Mouse (Mus musculus) cerebellum, postnatal 10 days (tissue): ENCODE results near the gene AK157302.
"Not testable (repeated sequence)": the region's sequence is repeated elsewhere in the genome, so short reads cannot be mapped to it uniquely, and the experiment has no call there.

Experiments
- DNase-seq, 2 experiments: peaks; one replicate each; pipeline ENCODE4 v3.0.0; 2021; ENCODE audit warnings: mixed read lengths in 2 of 2

AK157302 gene

DNA sequence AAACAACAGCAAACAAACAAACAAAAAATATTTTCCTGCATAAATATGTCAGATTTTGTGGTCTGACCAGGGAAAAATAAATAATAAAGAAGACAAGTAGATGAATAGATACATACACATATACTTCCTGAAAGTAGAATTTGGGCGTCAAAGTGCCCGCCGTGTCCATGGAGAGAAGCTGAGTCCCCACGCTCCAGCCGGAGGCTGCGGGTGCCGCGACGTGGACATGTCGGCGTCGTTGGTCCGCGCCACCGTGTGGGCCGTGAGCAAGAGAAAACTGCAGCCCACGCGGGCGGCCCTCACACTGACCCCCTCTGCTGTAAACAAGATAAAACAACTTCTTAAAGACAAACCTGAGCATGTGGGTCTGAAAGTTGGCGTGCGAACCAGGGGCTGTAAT, at the start of gene AK157302:
Gene AK157302 (plus strand): TSS at position 144 of the 400 bp plus-strand sequence.
- DNase-seq: peak; percentile 21 to 40

DNA sequence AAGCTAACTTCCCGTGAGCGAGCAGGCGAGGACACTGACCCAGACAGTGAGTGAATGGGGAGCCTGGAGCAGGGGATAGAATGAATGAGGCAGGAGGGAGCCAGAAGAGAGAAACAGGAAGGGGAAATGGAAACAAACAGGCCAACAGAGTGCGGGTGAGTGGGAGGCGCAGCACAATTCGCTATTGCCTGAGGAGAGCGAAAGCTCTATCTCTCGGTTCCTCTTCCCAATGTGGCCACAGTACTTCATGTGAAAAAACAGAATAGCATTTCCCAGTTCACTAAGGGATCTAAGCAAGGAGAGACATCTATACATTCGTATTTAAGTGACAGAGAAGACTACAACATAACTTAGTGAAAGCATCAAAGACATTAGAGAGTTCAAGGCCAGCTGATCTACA, 48.2 kb upstream of the AK157302 start:
- no peak for DNase-seq

DNA sequence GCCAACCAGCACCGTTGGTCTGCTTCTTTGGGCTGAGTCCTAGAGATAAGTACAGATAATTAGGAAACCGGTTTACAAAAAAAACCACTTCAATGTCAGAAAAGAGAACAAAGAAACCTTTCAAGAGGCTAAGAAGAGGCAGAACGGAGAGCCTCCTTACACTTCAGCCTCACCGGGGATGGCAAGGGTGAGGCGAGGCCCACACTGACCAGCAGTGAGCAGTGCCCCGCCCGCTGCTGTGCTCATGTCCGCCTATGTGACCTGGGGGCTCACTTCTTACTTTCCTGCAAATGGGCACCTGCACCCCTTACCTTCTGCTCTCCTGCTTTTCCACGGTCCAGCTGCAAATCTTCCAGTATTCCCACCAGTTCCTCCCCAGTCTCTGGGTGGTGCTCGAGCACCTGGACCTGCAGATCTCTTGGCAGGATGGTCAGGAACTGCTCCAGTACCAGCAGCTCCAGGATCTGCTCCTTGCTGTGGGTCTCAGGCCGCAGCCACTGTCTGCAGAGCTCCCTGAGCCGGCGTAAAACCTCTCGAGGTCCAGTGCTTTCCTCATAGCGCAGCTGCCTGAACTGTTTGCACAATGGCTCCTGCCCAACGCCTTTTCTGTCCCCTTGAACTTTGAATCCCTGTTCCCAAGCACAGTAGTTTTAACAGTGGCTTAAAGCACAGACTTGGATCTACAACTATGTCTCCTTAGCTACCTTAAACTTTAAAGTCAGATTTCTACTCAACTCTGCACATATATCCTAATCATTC, 47.0 kb upstream of the AK157302 start:
- DNase-seq: no peak

DNA sequence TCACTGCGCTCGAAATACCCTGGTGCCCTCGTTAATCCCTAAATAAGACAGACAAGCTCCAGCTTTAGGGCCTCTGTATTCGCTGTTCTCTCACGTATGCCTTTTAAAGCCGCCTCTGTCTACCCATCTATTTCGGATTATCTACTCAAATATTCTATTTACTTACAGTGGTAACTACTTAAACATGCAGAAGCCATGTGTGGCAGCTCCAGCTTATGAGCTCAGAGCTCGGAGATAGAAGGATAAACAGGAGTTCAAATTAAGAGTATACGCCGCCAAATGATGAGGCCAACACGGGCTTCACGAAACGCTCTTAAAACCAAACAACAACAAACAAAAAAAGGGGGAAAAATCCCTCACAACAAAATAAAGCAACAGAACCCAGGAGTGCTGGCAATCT, 42.0 kb upstream of the AK157302 start:
- DNase-seq: no peak

DNA sequence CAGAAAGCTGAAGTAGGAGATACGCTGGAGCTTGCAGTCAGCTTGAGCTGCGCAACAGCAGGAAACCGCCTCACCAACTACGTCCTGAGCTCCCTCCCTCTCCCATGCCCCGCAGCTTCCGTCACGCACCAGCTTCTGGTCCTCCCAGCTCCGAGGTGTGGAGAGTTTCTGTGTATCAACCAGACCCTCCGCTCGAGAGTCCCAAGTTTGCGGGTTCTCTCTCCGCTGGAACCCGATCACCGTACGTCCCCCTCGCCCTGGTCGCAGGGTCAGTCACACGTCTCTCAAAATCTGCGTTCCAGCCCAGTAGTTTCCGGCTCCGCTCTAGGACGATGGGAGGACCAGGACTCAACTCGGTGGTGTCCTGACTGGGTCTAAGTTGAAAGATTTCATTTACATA, 41.6 kb upstream of the AK157302 start, which contains the start of gene Zscan26:
Gene Zscan26 (minus strand): TSS at position 282 of the 400 bp plus-strand sequence.
- DNase-seq: peak; percentile 82 to 84

DNA sequence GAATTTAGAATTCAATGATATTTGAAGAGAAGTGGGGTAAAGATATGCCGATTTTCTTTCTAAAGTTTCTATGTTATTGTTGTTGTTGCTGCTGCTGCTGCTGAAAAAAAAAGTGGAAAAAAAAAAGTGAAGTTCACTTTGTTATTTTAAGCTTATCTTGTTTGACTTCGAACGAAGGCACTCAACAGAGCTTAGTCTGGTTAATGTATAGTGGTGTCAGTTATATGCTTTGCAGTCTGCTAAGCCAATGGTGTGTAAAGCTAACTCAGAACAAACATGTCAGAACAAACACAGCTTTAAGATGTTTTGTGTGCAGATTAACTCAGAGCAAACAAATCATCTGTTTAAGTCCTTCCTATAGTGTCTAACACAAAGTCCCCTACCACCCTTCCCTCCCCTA, 40.9 kb upstream of the AK157302 start:
- no peak for DNase-seq

DNA sequence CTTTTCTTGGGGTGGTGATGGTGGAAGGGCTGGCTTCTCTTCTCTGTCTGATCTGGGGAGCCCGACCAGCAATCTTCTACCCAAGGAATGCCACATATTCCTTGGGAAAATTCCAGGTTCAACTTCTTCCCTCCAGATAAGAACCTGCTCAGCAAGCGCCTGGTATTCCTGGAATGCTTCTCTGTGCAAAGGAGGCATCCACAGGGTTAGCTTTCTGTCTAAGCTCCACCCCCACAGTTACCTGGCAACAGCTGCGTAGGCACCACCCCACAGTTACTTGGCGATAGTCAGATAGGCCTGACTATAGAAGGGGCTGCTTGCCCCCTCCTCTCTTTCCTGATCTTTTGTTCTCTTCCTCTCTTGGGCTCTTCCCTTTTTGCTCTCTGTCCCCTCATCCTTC, 38.7 kb upstream of the AK157302 start:
- no peak for DNase-seq

DNA sequence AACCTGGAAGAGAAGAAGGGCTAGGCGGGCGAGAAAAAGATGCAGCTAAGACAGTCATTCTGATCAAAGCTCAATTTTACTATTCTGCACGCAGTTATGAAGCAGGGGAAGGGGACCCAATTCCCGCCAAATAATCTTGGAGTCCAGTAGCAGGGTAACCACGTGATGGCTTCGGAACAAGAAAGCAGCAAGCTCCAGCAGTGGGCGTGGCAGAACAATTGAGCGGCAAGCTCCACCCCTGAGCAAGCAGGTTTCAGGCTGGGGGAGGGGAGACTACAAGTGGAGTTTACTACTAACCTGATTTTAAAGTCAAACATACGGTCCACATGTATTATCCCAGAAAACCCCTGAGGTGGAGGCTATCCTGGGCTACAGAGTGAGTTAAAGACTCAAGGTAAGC, 32.5 kb upstream of the AK157302 start:
- not testable (repeated sequence) for DNase-seq

DNA sequence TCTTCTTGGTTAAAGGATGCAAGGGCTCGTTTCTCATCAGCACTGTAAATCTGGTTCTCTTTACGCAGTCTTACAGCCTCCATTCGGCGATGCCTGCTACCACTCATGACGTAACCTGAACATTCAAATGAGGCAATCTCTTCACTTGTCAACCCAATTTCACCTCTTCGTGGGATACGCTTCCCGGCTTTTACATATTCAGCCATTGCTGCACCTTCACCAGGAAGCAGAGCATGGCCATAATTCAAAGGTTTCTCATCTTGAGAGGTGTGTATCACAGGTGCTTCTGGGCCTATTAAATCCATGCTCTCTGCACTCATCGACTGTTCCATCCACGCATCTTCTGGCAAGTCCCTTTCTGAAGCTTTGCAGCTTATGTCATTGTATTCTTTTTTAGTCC, 27.7 kb upstream of the AK157302 start:
- no peak for DNase-seq

DNA sequence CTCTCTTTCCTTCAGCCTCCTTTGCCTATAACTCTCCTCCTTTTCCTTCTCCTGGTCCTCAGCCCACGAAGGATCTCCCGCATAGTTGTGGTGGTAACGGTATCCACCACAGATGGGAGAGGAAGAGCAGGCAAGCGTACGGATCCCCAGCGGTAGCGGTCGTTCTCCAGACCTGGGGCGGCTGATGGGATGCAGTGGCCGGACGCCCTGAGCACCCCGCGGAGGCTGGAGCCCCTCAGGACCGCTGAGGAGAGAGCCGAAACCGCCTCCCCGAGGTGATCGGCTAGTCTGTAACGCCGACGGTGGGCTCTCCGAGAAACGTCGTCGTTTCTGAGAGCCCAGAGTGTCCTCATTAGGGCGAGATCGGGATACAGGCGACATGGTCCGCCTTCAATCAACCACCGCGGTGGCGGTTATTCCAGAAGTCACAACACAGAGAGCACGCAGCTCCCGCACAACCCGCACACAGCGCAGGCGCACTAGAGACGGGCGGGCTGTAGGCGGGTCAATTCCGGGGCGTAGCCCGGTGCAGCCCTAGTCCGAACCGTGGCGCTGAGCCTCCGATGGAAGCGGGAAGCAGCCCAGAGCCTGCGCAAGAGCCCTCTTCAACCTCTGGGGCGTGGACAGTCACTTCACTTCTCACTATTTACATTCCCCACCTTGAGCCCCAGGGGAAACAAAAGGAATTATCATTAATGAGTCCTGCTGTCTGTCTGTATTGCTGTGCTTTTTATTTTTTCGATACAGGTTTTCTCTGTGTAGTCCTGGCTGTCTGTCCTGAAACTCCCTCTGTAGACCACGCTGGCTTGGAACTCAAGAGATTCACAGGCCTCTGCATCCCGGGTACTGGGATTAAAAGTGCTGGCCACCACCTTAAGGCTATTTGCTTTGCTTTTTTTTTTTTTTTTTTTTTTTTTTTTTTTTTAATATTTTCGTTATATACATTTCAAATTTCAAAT, 26.7 kb upstream of the AK157302 start, which contains the start of gene Nkapl:
Gene Nkapl (minus strand): TSS at position 449 of the 959 bp plus-strand sequence.
- DNase-seq: peak; percentile 85 to 90

DNA sequence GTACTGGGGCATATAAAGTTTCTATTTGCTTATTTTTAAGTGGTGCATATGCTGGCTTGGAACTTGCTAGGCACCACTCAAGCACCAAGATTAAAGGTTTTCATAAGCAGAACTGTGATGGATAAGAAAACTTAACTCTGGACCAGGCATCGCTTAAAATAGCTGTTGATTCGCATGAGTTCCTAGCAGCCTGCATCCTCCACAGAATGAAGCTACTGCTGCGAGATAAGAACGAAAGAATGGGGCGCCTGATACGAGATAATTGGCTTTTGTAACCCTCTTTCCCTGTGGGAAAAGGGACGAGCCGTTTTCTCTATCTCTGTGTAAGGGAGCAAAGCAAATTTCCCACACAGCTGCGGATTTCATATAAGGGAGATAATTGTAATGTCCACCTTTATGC, 25.9 kb upstream of the AK157302 start:
- DNase-seq: no peak

DNA sequence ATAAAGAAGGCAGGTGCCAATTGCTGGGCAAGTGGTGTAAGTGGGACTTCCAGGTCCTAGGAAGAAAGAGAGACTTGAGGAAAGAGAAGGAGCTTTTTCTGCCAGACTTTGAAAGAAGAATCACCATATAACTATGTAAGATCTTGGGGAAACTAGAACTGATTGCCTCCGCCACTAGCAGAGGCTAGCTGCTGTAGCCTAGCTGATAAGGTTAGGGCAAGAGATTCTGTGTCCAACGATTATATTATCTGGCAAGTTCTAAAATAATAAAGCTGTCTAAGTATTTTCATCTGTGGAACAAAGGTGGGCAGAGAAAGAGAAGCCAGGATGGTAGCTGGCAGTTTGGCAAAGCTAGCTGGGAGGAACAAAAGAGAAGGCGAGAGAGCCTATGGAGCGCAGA, 22.6 kb upstream of the AK157302 start:
- DNase-seq: no peak

DNA sequence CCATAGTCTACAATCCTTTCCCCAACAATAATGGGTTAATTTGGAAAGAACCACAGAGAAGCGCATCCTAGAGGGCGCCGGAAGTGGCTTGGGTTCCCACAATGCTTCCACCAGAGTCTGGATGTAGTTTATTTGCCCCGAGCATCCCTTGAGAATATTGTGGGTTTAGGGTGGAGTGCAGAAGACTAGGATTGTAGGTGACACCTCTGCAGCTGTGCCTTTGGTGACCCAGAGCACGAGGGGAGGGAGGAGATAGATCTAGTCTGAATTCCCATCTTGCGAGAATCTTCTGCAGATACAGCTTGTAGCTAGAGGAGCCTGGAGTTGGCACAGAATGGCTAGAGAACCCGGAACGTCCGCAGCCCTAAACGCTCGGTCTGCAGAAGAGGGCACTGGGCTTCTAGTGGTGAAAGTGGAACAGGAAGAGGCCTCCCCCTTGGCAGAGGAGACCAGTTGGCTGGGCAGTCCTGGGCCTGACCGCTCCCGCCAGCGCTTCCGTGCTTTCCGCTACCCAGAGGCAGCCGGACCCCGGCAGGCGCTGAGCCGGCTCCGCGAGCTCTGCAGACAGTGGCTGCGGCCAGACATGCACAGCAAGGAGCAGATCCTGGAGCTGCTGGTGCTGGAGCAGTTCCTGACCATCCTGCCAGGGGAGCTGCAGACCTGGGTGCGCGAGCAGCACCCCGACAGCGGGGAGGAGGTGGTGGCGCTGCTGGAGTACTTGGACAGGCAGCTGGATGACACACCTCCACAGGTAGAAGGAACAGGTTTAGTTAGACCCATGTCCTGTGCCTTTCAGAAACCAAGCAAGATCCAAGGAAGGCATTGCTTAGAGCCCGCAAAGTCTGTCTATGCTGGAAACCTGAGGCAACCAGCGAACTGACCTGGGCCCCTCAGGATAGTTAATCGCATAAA, 16.0 kb upstream of the AK157302 start, which contains the start of the genes Zkscan4 and Gm10065:
Gene Zkscan4 (plus strand): TSS at position 149 of the 912 bp plus-strand sequence.
Gene Gm10065 (minus strand): TSS at position 683 of the 912 bp plus-strand sequence.
- peak; percentile 84 to 86 for DNase-seq

DNA sequence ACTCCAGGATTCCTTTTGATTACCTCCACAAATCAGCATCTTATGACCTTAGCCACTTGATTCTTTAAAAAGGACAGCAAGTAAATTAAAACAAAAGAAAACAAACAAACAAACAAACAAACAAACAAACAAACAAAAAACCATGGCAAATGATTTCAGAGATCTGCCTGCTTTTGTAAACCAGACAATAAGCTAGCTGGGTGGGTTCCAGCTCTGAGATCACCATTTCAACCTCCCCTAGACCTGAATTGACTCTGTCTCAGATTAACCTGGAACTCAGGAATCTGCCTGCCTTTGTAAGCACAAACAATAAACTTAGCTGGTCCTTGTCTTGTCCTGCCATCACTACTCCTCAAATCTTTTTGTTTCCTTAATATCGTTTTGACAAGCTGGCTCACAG, 8.1 kb upstream of the AK157302 start:
- no peak for DNase-seq

DNA sequence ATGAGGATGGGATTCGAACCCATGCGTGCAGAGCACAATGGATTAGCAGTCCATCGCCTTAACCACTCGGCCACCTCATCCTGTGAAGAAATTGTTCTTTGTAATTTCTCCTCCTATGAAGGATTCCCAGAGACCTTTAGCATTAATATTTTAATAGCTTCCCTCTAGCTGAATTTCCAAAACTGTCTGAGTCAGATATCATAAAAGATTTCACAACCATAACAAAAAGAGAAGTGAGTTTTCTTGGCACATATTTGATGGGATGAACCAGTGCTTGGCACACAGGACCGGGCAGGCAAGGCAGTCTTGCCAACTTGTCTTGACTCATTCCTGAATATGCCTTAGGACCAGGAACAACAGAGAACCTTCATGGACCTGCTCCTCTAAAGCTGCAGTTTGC, 2.2 kb upstream of the AK157302 start:
- no peak for DNase-seq

DNA sequence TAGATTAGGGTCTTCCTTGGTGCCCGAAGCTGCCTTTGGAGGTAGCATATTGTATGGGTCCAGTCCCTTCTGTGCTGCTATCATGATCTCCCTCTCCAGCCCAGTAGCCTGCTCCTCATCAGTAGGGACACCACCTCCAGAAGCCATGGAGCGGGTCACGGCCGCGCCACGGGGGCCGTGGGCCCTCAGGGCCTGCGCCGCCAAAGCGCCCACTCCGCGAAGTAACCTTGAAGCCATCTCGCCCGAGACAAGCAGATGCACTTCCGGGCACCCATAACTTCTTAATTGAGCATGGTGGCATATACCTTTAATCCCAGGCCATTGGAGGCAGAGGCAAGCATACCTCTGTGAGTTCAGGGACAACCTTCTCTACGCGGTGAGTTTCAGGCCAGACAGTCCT, 6.2 kb downstream of the AK157302 start, which contains the start of gene Gm11273:
Gene Gm11273 (minus strand): TSS at position 237 of the 400 bp plus-strand sequence.
- not testable (repeated sequence) for DNase-seq

DNA sequence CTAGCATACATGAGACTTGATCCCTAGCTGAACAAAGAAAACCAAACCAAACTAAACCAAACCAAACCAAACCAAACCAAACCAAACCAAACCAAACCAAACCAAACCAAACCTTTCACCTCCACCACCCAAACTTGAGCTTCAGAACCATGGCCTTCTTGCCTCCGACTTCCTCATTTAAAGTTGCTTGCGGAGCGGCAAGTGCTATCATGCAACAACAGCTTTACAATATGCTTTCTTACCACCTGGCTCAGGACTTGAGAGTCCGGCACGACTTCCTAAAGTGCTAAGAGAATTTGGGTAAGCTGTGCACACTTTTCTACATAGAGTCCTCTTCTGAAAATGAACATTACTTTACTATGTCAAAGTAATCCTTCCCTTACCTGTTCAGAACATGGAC, 7.3 kb downstream of the AK157302 start:
- no peak for DNase-seq

DNA sequence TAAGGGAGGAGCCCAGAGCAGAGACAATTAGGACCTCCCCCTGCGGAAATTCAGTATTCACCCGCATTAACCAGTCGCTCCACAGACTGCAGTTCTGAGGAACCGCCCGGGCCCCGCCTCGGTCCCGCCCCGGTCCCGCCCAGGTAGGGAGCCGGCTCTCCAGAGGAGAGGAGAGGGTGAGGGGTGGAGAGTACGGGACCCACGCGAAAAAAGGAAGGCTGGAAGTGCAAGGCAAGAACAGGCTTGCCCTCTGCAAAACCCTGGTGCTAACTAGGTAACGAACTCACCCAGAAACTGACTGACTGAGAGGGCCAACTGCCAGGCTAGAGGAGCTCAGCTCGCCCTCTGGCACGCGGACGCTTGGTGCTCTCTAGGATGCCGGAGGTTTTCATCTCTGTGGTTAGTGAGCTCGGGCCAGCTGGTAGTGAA, 11.2 kb downstream of the AK157302 start:
- peak; percentile 89 to 91 for DNase-seq

DNA sequence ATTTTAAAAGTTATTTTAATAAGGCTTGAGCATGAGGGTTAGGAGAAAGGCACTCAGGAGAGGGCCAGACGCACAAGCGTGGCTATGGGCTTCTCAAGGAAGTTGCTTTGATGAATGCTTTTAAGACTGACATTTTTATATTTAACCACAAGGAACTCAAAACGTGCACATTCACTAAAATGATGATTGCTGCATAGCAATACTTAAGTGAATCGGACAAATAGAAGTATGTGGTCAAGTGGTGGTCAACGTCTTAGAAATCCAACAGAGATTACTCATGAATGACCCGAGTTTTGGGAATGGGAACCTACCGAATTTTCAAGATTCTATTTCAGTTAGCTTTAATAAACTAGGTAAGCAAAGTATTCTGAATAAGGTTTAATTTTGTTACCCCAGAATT, 35.1 kb downstream of the AK157302 start:
- DNase-seq: no peak

DNA sequence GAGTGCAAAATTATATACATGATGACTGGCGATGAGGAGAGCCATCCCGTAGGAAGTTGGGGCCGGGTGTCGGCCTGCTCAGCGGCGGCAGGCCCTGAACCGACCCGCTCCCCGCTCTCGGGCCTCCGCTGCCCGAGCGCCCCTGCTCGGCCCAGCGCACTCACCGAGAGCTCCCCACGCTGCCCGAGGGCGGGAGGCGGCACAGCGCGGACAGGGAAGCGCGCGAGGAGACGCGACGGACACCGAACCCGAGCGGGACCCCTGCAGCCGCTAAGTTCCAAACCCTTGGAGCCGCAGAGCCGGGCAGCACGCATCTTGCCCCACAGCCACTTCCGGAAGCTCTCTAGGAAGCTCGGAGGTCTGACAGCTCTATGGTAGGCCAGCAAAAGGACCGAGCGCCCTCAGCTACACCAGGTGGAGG, 35.8 kb downstream of the AK157302 start, which contains the start of gene Zkscan8:
Gene Zkscan8 (minus strand): TSS at position 340 of the 421 bp plus-strand sequence.
- DNase-seq: peak; percentile 85 to 91

DNA sequence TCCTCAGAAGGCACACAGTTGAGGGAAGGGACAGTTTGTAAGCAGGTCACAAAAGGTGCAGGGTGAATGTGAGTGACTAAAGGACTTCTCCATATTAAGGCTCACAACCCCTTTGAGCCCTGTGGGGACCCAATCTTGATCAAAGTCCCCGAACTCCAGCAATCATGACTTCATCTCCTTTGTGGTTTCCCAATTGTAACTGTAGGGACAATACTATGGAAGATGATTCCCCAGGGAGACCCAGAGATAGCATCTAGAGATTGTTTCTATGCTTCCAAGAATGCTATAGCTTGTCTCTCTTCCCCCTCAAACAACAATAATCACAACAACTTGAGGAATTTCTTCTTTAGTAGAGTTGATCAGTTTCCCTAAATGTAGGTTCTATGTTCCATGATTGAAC, 47.7 kb downstream of the AK157302 start, which contains the start of gene Olfr1366:
Gene Olfr1366 (minus strand): TSS at position 101 of the 400 bp plus-strand sequence.
- DNase-seq: no peak
